Mouse (Mus musculus): ENCODE data around the gene Ube2cbp.

DNA sequence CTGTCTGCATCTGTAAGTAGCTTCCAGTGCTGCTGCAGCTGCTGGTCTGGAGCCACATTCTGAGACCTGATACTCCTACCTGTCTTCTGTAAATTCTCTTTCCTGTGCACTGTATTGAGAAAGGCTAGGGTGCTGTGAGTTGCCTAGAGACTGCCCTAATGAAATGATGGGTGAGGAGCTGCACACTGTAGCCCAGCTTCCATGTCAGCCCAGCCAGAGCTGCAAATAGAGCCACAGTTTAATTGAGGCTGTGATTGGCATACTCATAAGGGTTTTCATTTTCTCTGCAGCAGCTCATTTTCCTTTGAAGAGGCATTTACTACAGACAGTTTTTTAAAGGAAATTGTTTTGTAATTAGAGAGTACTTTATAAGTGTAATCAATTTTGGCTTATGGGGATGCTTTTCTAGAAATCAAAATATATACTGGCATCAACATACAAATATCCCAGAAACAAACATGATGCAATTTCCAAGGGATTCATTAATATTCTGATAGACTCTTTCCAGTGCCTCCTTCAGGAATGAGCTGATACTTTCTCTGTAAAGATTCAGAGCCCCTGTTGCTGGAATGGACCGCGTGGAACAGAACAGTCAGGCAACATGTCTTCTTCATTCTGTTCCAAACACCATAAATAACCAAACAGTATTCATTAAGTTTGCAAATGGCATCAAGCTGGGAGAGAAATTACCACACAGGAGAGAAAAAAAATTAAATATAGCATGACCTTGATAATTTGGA lies 177.8 kb downstream of the Ube2cbp start:
- no peak for TF ChIP-seq CTCF (conservative IDR thresholded peaks at IDR 0.05; ENCODE audit: insufficient read depth, insufficient read length, low read depth, low read length)
- no peak for TF ChIP-seq POLR2A (IDR thresholded peaks at IDR 0.05; ENCODE audit: low read depth, low read length)

Data from kidney, adult 2 months (tissue).